Mouse (Mus musculus) adrenal gland, adult (tissue): ENCODE data around the gene Gstp2.

Source experiments
- DNase-seq, 2 experiments: peaks; one replicate each; pipeline ENCODE4 v3.0.0; 2022 to 2023; ENCODE audit warnings: low spot score in 1 of 2; ENCODE audit not compliant: inconsistent age in 2 of 2

The Gstp2 gene

DNA sequence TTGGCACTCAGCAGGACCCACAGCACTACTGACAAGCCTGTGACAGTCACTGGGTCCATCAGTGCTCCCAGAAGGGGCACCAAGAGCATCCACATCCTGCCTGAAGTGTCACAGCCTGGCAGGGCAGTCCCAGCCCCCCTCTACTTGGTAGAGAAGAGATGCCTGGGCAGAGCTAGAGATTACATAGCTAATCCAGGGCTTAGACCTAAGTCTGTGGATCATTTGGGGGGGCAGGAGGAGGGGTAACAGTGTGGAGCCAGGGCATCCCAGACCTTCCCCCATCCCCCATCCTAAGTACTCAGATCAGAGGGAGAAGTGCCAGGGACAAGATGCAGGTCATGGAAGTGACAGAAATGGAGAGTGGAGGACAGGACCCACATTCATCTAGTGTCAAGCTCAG, 31.0 kb downstream of the Gstp2 start:
- peak in 1 of 2 experiments; percentile 9 for DNase-seq

DNA sequence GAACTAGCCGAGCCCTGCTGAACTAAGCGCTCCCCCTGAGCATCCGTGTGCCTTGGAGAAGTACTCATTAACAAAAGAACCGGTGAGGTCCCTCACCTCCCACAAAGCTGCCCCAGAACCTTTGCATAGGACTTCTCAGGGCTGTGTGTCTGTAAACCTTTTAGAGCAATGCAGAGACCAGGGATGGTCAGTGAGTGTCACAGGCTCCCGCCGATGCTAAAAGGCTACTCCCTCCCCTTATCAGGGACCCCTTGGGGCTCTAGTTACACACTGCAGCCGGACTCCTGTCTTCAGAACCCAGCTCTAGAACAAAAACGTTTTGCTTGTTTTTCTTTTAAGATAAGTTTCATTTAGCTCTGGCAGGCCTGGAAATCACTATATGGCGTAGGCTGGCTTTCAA, 32.8 kb downstream of the Gstp2 start:
- no peak for DNase-seq

DNA sequence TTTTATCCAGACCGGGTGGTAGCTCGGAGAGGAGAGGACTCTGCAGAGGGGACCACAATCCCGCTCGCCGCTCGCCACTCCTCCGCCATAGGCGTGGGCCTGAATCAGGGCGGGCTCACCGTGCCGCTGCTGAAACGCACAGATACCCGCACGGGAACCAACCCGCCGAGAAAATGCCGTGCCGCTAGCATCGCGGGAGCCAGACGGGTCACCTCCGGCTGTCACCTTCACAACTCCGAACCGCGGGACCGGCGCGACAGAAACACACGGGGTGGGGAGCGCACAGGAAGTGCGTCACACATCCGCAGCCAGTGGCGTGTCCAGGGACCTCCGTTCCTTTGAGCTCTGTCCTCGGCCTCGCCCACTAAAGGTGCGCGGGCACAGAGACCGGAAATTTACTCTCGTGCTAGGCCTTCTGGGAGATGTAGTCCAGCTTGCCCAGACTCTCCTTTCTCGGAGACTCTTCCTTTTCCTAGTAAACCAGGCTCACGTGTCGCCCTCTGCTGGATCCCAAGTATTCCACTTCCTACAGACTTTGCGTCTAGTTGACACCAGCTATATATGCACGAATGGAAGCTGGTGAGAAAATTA, 33.3 kb downstream of the Gstp2 start, which contains the start of gene Ndufv1:
TSS of gene Ndufv1 (minus strand) at position 375 of the 591 bp plus-strand sequence.
- DNase-seq, result peak; percentile 98 to 99

DNA sequence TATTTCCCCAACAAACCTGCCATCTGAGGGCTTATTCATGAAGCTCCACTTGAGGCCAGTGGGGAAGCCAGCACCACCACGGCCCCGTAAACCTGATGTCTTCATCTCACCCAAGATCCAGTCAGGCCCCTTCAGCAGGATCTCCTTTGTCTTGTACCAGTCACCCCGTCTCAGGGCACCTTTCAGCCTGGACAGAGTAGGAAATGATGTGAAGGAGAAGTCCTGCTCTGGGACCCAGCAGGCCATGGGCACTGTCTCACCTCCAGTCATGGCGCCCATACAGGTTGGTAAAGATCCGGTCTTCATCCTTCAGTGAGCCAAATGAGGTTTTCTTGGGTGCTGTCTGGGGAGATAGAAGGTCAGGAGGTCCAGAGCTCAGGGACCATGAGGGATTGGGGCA, 34.7 kb downstream of the Gstp2 start:
- DNase-seq, result peak in 1 of 2 experiments; percentile 5

DNA sequence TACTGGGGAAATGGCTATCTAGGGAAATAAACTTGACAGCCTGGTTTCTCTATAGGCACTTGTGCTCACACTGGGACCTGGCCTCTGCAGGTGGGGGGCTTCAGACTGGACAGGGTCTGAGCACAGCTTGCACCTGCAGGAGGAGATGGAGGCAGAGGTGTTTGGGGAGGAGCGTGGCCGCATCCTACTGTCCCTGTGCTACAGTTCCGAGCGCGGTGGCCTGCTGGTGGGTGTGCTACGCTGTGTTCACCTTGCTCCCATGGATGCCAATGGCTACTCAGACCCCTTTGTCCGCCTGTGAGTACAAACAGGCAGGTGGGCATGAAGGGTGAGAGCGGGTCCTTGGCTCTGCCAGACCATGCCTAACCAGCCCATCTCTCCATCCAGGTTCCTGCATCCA, 39.9 kb downstream of the Gstp2 start:
- DNase-seq, result peak in 1 of 2 experiments; percentile 6

DNA sequence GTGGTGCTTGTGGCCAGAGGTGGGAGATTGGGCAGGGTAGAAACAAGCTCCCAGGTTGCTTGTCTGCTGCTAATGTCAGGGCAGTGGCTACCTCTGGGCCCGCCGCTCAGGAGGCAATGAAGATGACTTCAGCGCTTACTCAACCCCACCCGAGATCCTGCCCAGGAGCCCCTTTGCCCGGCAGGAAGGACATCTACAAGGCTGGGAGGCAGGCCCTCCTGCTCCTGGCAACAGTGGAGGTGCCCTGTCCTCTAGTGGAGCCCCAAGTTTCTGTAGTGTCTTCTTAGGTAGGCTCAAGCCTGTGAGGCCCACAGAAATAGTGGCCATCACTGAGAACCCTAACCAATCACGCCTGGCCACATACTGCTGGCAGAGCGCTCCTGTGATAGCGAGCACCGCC, 40.7 kb downstream of the Gstp2 start:
- no peak for DNase-seq

DNA sequence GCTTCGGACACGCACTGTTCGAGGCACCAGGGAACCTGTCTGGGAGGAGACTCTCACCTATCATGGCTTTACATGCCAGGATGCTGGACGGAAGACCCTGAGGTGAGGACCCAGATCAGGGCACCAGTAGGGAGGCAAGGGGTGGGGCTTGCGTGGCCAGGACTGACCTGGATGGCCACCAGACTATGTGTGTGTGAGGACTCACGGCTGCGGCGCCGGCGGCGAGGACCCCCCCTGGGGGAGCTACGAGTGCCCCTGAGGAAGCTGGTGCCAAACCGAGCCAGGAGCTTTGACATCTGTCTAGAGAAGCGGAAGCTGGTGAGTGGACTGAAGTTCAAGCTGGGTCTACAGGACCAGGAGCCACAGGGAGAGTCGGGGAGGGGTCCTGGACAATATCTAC, 41.5 kb downstream of the Gstp2 start:
- DNase-seq, result no peak

DNA sequence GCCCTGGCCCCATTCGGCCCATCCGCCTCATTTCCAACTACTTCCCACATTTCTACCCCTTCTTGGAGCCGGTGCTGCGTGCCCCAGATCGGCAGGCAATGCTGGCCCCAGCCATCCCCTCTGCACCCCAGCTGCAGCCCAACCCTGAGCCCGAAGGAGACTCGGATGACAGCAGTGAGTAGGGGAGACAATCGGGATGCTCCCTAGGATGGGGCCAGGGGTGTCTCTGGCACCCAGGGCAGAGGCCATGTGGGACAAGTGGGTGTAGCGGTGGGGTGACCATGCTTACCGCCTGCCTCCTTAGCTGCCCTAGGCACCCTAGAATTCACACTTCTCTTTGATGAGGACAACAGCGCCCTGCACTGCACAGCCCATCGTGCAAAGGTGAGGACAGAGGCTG, 42.2 kb downstream of the Gstp2 start:
- no peak for DNase-seq

DNA sequence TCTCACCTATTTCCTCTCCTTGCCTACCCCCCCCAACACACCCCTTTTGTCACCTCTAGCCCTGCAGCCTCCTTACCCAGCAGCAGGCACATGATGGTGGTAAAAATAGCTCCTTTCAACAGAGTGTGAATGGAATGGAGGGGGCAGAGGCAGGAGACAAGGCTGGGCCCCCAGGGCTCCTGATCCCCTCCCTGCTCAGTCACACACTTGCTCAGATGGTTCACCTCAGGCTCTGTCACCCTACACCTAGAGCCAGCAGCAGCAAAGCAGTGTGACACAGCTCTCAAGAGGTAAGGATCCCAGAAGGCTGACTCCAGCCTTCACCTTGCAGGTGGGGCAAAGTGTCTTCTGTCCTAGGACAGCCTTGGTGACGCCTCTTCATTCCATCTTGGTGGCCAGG, 42.7 kb downstream of the Gstp2 start, which contains the start of gene Doc2g:
TSS of gene Doc2g (plus strand) at position 202 of the 400 bp plus-strand sequence.
- no peak for DNase-seq

DNA sequence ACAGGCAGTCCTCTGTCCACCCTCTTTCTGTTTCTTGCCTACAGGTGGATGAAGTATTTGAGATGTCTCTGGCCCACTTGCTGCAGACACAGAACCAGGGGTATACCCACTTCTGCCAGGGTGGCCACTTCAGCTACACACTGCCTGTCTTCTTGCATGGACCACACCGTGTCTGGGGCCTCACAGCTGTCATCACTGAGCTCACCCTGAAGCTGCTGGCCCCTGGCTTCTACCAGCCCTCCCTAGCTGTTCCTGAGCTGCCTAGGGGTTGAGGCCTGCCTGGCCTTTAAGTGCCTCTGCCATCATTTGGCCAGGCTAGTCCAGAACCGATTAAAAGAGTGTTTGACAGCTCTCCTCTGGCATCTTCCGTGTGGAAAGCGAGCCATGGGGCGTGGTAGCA, 44.1 kb downstream of the Gstp2 start:
- DNase-seq, result no peak

DNA sequence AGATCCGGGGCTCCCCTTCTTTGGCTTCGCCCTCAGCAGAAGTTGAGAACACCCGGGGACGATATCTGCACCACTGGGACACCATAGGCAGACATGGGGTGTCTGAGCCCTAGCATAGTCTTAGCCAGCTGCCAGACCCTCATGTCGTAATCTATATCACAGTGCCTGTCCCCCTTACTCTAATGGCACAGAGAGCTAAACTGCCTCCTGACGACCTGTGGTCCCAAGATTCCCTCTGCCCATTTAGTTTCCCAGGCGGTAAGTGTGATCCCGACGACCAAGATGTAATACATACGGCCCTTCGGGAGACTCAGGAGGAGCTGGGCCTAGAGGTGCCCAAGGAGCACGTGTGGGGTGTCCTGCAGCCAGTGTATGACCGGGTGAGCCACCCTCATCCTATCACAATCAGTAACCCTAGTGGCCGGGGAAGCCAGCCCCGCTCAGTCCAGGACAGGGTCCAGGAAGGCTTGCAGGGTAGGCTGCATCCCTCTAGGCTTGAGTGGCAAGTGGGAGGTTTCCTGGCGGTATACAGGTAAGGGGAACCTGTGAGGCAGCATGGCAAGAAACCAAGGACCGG, 44.8 kb downstream of the Gstp2 start:
- DNase-seq, result no peak

DNA sequence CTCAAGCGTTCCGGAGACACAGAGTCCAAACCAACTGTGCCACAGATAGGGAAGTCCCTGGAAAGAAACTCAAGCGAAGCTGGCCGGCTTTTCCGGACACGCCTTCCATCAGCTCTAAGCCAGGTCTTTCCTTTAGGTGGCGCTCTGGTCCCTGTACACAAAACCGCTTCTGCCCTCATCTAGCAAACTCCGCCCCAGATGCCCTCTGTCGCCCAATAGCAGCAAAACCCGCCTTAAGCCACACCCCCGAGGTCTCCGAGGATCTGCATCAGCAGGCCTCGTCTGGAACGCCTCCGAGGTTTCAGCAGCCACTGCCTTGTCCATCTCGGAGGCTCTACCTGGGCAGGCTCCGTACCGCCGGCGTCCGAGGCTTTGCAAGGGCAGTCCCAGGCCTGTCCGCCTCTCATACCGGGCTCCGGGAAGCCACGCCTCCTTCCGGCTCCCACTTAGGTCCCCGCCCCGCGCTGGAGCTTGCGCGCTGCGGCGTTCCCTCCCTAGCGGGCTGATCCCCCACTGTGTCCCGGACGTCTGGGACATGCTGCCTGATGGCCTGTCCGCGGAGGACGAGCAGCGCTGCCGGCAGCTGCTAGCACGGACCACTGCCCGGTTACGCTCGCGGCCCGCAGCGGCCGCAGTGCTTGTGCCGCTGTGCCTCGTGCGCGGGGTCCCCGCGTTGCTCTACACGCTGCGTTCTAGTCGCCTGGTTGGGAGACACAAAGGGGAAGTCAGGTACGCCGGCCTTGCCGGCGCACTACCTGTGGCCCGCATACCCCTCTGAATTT, 45.5 kb downstream of the Gstp2 start, which contains the start of the genes Nudt8 and Gm49405:
TSS of gene Nudt8 (plus strand) at position 462 of the 782 bp plus-strand sequence.
TSS of gene Gm49405 (plus strand) at position 508 of the 782 bp plus-strand sequence.
- peak; percentile 98 to 99 for DNase-seq

DNA sequence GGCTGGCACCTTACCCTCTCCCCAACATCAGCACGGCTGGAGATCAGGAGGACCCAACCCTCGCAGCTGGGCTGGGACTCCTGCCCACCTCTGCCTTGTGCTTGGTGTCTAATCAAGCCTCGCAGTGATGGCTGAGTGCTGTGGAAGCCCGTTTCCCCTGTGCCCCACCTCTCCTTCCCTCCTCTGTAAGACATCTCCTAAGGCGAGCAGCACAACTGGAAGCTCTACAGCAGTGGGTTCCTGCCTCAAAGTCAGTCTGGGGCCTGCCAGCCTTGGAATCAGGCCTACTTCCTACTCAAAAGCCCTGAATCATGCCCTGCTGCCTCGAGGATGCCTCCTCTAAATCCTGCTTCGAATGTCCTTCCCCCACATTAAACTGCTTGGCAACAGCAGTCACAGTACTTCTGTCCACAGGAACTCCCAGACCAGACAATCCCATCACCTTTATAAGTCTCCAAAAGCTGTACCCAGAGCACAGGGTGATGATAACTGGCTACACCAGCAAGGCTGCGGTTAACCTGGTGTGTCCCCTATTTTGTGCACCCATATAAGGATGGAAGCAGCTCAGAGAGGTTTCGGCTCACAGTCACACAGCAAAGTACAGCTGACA, 46.6 kb downstream of the Gstp2 start:
- no peak for DNase-seq

DNA sequence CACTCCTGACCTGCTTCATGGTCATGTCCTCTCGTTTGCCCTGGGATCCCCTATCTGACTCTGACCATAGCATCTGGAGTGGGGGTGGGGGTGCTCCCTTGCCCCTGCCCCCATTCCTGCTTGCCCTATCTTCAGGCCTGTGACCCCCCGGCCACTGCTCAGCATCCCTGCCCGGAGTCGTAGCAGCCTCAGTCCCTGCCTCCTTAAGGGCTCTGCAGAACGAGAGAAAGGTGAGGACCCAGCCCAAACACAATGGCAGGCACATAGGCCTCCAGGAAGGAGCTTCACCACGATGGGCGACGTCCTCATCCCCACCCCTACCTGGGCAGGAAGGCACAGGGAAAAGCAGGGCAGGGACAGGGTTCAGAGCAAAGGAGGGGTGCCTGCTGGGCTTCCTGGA, 47.5 kb downstream of the Gstp2 start:
- DNase-seq, result no peak

DNA sequence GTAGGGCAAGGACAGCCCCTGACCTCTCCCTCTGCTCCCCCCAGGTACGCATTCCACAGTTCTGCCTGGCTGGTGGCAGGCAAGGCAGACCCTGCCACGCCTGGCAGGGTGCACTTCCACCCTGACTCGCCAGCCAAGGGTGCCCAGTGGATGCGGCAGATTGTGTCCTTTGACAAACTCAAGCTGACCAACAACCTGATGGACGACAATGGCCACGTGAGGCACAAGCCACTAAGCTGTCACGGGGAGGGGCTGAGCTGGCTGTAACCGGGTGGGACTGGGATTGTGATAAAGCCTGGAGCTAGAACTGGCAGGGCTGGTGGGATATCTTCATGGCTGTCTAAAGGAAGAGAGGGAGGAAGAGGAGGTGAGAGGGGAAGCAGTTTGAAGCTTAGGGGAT, 48.6 kb downstream of the Gstp2 start:
- no peak for DNase-seq

DNA sequence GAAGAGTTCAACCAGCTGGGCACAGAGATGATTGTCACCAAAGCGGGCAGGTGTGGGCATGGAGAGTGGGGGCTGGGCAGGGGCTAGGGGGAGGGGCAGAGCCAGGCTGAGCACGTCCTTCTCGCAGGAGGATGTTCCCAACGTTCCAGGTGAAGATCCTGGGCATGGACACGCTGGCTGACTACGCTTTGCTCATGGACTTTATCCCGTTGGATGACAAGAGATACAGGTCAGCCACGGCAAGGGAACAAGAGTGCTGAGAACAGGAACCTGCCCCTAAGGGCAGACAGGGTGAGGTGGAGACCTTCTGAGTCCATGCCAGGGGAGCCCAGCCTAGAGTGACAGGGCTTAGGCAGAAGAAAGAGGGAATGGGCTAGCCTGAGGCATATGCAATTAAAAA, 49.1 kb downstream of the Gstp2 start:
- no peak for DNase-seq

DNA sequence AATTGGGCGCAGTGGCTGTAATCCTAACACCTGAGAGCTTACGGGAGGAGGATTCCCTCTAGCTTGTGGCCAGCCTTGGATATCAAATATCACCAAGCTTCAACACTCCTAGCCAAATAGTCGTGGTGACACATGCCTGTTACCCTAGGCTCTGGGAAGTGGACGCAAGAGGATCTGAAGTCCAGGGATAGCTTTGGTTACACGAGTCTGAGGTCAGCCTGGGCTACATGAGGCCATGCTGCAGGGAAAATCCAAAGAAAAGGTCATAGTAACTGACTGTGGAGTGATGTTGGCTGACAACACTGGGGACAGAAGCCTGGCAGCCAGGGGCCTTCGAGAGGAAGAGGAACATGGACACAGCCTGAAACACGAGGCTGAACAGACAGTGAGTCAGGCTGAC, 49.7 kb downstream of the Gstp2 start:
- DNase-seq, result no peak

DNA sequence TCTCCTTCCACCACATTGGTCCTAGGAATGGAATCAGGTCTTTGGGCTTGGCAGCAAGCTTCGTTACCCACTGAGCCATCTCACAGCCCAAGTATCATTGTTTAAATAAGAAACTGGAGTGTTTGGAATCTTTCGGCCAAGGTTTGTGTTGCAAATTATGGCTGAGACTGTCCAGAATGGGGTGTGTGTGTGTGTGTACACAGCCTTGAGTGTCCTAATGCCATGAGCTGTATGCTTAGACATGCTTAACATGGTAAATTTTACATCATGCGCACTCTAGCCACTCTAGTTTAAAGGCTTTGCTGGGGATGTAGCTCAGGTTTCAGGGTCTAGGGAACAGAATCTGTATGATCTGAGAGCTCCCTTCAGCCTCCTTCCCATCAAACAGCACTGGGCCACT, 50.3 kb downstream of the Gstp2 start:
- no peak for DNase-seq

DNA sequence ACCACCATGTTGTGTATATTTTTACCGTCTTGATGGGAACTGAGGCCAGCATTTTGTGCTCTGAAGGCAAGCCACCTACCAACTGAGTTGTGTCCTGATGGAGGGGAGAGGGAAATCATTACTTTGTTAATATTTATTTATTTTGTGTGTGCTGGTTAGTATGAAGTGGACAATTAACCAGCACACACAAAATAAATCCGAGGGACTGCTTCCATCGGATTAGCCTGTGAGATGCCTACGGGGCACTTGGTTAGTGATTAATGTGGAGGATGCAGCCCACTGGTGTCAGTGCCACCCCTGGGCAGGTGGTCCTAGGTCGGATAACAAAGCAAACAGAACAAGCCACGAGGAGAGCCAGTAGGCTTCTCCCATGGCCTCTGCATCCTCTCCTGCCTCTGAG, 50.9 kb downstream of the Gstp2 start:
- DNase-seq, result no peak

DNA sequence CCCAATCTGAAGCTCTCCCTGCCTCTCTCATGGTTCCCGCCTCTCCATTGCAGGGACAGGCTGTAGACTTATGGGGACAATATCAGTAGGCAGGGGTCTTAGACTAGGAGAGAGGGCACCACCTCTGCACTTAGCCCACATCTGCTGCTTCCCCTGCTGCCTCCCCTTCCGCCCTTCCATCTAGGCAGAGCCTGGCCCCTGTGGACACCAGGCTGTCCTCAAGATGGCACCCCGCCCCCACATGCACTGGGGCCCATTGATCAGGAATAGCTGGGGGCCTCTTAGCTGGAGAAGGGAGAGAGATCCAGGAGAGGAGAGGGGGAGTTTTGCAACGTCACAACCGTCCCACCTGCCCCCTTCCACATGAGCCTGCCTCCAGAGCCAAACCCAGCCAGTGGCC, 53.4 kb downstream of the Gstp2 start, which contains the start of gene Tbx10:
TSS of gene Tbx10 (plus strand) at position 337 of the 400 bp plus-strand sequence.
- DNase-seq, result no peak

DNA sequence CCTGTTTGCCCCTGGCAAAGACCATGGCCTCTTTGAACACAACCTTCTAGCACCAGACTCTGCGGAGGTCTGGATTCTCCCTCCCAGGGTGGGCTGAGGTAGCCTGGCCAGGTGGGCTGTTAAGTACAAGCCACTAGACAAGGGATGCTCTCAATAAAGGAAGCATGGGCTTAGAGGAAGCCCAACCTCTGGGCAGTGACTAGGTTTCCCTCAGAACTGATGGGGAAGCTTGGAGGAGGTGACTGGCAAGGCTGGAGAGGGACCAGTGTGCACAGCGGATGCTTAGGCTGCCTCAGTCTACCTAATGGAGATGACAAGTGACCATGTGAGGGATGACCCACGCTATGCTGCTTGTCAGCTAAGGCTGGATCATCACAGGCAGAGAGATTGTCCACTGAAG, 53.9 kb downstream of the Gstp2 start:
- no peak for DNase-seq

DNA sequence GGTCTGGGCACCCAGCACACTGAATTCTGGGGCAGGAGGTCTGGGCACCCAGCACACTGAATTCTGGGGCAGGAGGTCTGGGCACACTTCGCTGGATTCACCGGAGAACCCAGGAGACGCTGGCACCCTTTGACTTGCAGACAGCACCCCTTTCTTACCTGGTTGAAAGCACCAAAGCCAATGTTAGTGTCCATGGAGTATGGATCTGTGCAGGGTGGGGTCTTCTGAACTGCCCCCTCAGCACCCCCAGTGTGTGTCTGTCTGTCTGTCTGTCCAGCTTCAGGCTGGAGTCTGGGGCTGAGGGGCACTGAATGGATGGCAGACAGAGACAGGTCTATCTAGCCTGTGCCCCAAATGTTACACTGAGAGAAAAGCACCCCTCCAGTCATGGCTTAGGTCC, 54.3 kb downstream of the Gstp2 start:
- DNase-seq, result no peak
